Mouse (Mus musculus) heart, postnatal 0 days (tissue): Measurements from ENCODE around the gene Hif3a.

Experiments
- CTCF ChIP-seq: IDR thresholded peaks from 2 replicates; pipeline ENCODE4 v1.5.1; 2016; ENCODE audit warnings: antibody characterized with exemption, control low read depth, low read depth
- EP300 ChIP-seq: IDR thresholded peaks from 2 replicates; pipeline ENCODE4 v1.6.1; 2016; ENCODE audit warnings: antibody characterized with exemption, low read depth

- no peak for TF ChIP-seq EP300
- TF ChIP-seq CTCF = no peak
Measured at GRCm38 (mm10) chr7:17024814-17025504, 37.3 kb downstream of the Hif3a start.
